Mouse (Mus musculus) lung, embryonic 14.5 days (tissue): ENCODE results near the gene Zfp978. TPM values are rescaled to one million over a fixed set of nuclear protein-coding genes. Genes with fewer than 3 reads are reported as not detected.
"Not testable (repeated sequence)": the region's sequence is repeated elsewhere in the genome, so short reads cannot be mapped to it uniquely, and the experiment has no call there.

Experiments
- ATAC-seq: fragments of 200-750 bp; cut with Nextera tagmentation; 2 replicates; pipeline ENCODE4 v1.8.0; 2017; ENCODE audit warnings: mild to moderate bottlenecking, moderate TSS enrichment, moderate library complexity; ENCODE audit not compliant: insufficient read depth
- DNase-seq: peaks from one replicate; pipeline ENCODE4 v3.0.0-alpha.2; 2015
- H3K27ac ChIP-seq: fragments of 300-500 bp; sonication (generic); 2 replicates; pipeline ENCODE4 v1.5.1; 2014; ENCODE audit warnings: low read depth, mild to moderate bottlenecking, moderate library complexity
- H3K27me3 ChIP-seq: fragments of 300-500 bp; sonication (generic); 2 replicates; pipeline ENCODE4 v1.6.1; 2014; ENCODE audit warnings: low read length, control low read depth; ENCODE audit not compliant: insufficient read depth
- H3K36me3 ChIP-seq: fragments of 300-500 bp; sonication (generic); 2 replicates; pipeline ENCODE4 v1.6.1; 2014; ENCODE audit warnings: control low read depth; ENCODE audit not compliant: insufficient read depth
- H3K4me1 ChIP-seq: fragments of 300-500 bp; sonication (generic); 2 replicates; pipeline ENCODE4 v1.6.1; 2014; ENCODE audit warnings: antibody characterized with exemption, control low read depth; ENCODE audit not compliant: insufficient read depth
- H3K4me2 ChIP-seq: fragments of 300-500 bp; sonication (generic); 2 replicates; pipeline ENCODE4 v1.6.1; 2014; ENCODE audit warnings: mild to moderate bottlenecking
- H3K4me3 ChIP-seq: fragments of 300-500 bp; sonication (generic); 2 replicates; pipeline ENCODE4 v1.5.1; 2014; ENCODE audit warnings: low read depth, low read length
- H3K9ac ChIP-seq: fragments of 300-500 bp; sonication (generic); 2 replicates; pipeline ENCODE4 v1.6.1; 2014
- H3K9me3 ChIP-seq: fragments of 300-500 bp; sonication (generic); 2 replicates; pipeline ENCODE4 v1.6.1; 2016; ENCODE audit warnings: low read depth, low read length, control low read depth
- CTCF ChIP-seq: IDR thresholded peaks from 2 replicates; pipeline ENCODE4 v1.5.1; 2016; ENCODE audit warnings: antibody characterized with exemption, low read depth
- WGBS: fragments of 180-500 bp; shearing (Covaris S2); extraction: QIAGEN DNeasy Blood & Tissue Kit; methylation state at CpG from one replicate; pipeline ENCODE4 v1.1.7; 2014; 5-methylcytosine and 5-hydroxymethylcytosine counted together
- polyA plus RNA-seq: library from polyadenylated mRNA; unstranded; fragments of >200 nt; fragmentation: Nextera tagmentation; extraction: Ambion mirVana; gene quantifications from 2 replicates; pipeline ENCODE4 v1.2.1, GENCODE M21; 2014

Gene Zfp978
- polyA plus RNA-seq, 1 experiment from 2014 or later = 0.21 TPM

GRCm38 (mm10) chr4:147406735-147407462 lies 45.8 kb downstream of the Zfp978 start:
- DNase-seq (peak; percentile 58), ATAC-seq (peak; percentile 96)
- WGBS = under 1% methylated on average over 55 of the region's 75 CpGs
- no peaks in the 10 kb centered on the region for H3K36me3 ChIP-seq
- no peaks in the 10 kb centered on the region for H3K4me1 ChIP-seq
- no peak overlapping the region for H3K27ac ChIP-seq
- H3K4me2 ChIP-seq = peak overlapping the region; percentile 66
- peak overlapping the region; percentile 59 for H3K9ac ChIP-seq
- peak overlapping the region; percentile 42 for H3K4me3 ChIP-seq
- no peaks in the 10 kb centered on the region for H3K27me3 ChIP-seq
- TF ChIP-seq CTCF = no peak
- peaks cover 48% of the 10 kb centered on the region for H3K9me3 ChIP-seq

GRCm38 (mm10) chr4:147407463-147407822 lies 46.3 kb downstream of the Zfp978 start:
- H3K4me3 ChIP-seq = peak overlapping the region; percentile 42
- H3K9me3 ChIP-seq = peaks cover 43% of the 10 kb centered on the region
- no peak for TF ChIP-seq CTCF
- 4% methylated on average over 13 of the region's 13 CpGs for WGBS
- DNase-seq (no peak), ATAC-seq (peak; percentile 25)
- H3K36me3 ChIP-seq = no peaks in the 10 kb centered on the region
- no peaks in the 10 kb centered on the region for H3K27me3 ChIP-seq
- H3K27ac ChIP-seq = no peak overlapping the region
- no peaks in the 10 kb centered on the region for H3K4me1 ChIP-seq
- peak overlapping the region; percentile 59 for H3K9ac ChIP-seq
- peak overlapping the region; percentile 66 for H3K4me2 ChIP-seq

- DNase-seq, ATAC-seq, H3K36me3 ChIP-seq, H3K27me3 ChIP-seq, H3K4me2 ChIP-seq, H3K27ac ChIP-seq, H3K4me3 ChIP-seq, H3K4me1 ChIP-seq, H3K9ac ChIP-seq: not testable (repeated sequence)
- peaks cover 40% of the 10 kb centered on the region for H3K9me3 ChIP-seq
- WGBS = 65% methylated on average over 1 of the region's 1 CpGs
Observed at GRCm38 (mm10) chr4:147416365-147416764, 55.3 kb downstream of the Zfp978 start.

GRCm38 (mm10) chr4:147417157-147417778 lies 56.2 kb downstream of the Zfp978 start:
- peaks cover 49% of the 10 kb centered on the region for H3K9me3 ChIP-seq
- H3K36me3 ChIP-seq = no peaks in the 10 kb centered on the region
- H3K4me2 ChIP-seq = no peak overlapping the region
- 56% methylated on average over 7 of the region's 8 CpGs for WGBS
- TF ChIP-seq CTCF = no peak
- DNase-seq = peak; percentile 13
- no peak for ATAC-seq
- no peak overlapping the region for H3K27ac ChIP-seq
- H3K27me3 ChIP-seq = no peaks in the 10 kb centered on the region
- H3K9ac ChIP-seq = no peak overlapping the region
- no peak overlapping the region for H3K4me3 ChIP-seq
- no peaks in the 10 kb centered on the region for H3K4me1 ChIP-seq

- H3K4me3 ChIP-seq = no peak overlapping the region
- H3K9ac ChIP-seq = no peak overlapping the region
- H3K9me3 ChIP-seq = peaks cover 51% of the 10 kb centered on the region
- peak; percentile 30; the same call in 1 of the 2 replicates for ATAC-seq
- H3K36me3 ChIP-seq = no peaks in the 10 kb centered on the region
- no peak for TF ChIP-seq CTCF
- no peaks in the 10 kb centered on the region for H3K4me1 ChIP-seq
- 57% methylated on average over 10 of the region's 10 CpGs for WGBS
- H3K27ac ChIP-seq = no peak overlapping the region
- H3K4me2 ChIP-seq = no peak overlapping the region
- H3K27me3 ChIP-seq = no peaks in the 10 kb centered on the region
- DNase-seq = no peak
Observed at GRCm38 (mm10) chr4:147417921-147418320, 56.8 kb downstream of the Zfp978 start.

- 60% methylated on average over 7 of the region's 7 CpGs for WGBS
- not testable (repeated sequence) for H3K27me3 ChIP-seq, H3K9ac ChIP-seq, H3K4me3 ChIP-seq, DNase-seq, H3K4me1 ChIP-seq, H3K27ac ChIP-seq, H3K36me3 ChIP-seq, H3K4me2 ChIP-seq, ATAC-seq
- H3K9me3 ChIP-seq = peaks cover 53% of the 10 kb centered on the region
Observed at GRCm38 (mm10) chr4:147418333-147418732, 57.2 kb downstream of the Zfp978 start.

GRCm38 (mm10) chr4:147419190-147419589 lies 58.1 kb downstream of the Zfp978 start:
- not testable (repeated sequence) for H3K27ac ChIP-seq, H3K4me2 ChIP-seq, H3K4me1 ChIP-seq, DNase-seq, H3K4me3 ChIP-seq, H3K27me3 ChIP-seq, ATAC-seq, H3K9ac ChIP-seq, H3K36me3 ChIP-seq
- peaks cover 59% of the 10 kb centered on the region for H3K9me3 ChIP-seq
- 81% methylated on average over 8 of the region's 8 CpGs for WGBS

- H3K27ac ChIP-seq, ATAC-seq, H3K4me2 ChIP-seq, H3K4me3 ChIP-seq, H3K9ac ChIP-seq, H3K4me1 ChIP-seq, H3K27me3 ChIP-seq, H3K36me3 ChIP-seq: not testable (repeated sequence)
- 81% methylated on average over 5 of the region's 5 CpGs for whole genome bisulfite sequencing
- H3K9me3 ChIP-seq = peaks cover 65% of the 10 kb centered on the region
- peak; percentile 23 for DNase-seq
Observed at GRCm38 (mm10) chr4:147419756-147420590, 58.9 kb downstream of the Zfp978 start.
